Mouse (Mus musculus): ENCODE data around the gene Lrmda.
A peak's percentile ranks its signal among the peaks of the same experiment; 100 is the strongest.
"Not testable (repeated sequence)": the region's sequence is repeated elsewhere in the genome, so short reads cannot be mapped to it uniquely, and the experiment has no call there.

The Lrmda gene

DNA sequence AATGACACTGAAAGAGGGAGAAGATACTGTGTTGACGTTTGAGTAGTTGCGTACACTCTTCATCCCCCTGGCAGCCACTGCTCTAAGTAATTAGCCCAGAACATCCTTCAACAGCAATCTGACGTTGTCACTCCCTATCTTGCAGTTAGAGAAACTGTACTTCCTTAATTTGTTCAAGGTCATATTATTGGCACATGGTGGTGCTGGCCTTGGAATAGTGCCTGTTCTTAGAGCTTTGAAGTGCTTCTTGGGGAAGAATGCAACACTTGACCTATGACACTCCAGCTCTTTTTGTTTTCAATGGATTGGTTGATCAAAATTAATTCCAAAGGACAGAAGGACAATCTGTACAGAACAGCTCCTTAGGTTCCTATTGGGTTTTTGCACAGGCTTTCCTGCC lies 514.0 kb downstream of the Lrmda start:
- no peak for DNase-seq

DNA sequence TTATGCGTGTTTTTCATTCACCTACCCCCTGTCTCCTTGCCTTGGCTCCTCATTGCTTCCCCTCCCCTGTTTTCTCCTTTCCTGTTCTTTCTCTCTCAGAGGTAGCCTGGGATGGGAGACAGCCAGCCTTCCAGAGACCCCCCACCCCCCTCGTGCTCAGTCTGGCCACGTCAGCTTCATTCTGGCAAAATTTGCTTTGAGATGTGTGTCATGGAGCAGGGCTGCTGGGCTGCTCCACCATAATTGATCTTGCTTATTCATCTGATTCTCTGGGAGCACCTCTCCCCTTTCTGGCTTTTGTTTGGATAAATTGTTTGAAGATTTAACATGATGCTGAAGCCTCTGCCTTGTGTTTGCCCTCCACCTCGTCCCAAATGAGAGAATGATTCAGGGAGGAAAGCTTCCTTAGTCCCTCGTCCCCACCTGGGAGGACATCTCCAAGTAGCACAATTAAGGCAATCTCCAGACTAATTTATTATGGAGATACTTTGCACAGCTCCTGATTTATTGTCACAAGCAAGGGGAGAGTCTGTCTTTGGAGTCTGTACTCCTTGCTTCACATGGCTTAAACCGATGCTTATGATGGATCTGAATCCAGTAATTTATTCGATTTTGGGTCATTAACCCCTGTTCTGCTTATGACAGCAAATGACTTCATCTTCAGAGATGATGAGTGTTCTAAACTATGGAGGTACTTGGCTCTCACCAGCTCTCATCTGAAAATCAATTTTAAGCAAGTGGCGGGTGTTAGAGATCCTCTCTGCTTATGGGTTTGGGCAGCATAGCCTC lies 526.6 kb downstream of the Lrmda start:
- no peak for DNase-seq

DNA sequence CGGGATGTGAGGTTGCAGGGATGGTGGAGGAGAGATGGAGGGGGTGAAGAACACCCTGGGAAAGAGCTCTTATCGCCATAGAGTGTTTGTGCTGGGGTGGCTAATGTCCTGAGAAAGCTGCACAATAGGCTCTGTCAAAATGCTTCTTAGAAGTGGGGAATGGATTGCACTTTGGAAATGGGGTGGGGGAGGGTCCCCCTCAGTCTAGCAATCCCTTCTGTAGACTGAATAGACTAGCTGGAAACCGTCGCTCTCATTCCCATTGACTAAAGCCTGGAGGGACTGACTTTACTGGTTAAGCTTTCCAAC lies 527.1 kb downstream of the Lrmda start:
- no peak for DNase-seq

DNA sequence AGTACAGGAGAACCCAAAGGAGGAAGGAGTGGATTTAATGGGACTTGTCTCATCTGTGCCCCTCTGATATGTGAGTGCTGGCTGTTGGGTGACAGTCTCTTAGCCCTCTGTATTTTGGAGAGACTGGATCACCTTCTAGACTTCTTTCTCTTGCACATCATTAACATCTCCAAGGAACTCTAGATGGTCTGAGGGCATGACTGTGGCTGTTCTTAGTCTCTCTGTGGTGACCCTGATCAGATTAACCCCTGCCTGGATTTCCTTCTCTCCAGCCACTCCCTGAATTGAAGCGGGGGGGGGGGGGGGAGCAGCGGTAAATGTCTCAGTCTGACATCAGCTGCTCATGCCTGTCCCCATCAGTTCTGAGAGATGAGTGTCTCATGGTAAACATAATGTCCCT lies 528.8 kb downstream of the Lrmda start:
- DNase-seq: no peak

DNA sequence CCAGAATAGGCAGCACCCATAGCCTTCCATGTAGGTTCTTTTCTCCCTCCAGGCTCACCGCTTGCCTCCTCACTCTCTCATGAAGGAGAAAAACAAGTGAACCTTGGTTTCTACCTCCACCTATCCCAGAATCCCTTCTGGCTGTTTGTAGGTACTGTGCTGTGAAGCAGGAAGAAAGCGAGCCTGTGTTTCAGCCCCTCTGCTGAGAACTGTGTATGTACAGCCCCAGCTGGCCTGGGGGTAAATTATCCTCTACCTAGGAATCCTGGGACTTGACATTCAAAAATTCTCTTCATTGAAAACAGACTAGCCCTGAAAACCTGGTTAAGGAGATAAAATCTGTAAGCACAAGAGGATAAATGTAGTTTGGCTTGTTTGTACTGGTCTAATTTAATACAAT lies 529.7 kb downstream of the Lrmda start:
- no peak for DNase-seq

DNA sequence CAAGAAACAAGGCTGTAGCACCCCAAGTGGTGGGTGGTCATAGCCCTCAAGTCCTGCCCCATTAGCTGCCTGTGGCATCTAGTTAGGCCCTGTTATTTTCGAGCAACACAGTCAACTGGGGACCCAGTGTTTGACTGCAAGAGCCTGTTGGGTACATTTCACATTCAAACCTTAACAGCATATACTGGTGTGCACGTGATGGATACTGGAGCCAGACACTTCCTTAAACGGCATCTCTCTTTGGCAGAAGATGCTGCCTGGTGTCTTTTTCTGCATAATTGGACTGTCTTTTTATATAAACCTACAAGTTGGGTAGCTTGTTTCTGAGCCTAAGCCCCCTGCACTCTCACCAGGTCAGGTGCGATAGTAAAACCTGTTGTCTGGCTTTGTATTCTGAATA lies 532.8 kb downstream of the Lrmda start:
- no peak for DNase-seq

DNA sequence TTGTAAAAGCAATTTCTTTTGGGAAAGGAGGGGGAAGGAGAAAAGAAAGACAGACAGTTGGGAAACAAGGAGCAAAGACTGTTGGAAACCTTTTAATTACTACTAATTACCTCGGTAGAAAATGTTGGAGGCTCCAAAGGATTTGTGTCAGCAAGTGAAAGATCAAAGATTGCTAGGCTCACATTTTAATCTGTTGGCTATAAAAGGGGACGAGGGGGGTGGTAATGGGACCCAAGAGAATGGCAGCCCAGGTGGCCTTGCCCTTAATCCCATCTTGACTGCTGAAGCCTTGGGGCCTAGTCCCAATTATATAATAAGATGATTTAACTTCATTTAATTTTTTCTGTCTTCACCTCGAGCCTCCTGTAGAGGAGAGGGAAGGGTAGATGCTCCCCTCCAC lies 533.3 kb downstream of the Lrmda start:
- no peak for DNase-seq

DNA sequence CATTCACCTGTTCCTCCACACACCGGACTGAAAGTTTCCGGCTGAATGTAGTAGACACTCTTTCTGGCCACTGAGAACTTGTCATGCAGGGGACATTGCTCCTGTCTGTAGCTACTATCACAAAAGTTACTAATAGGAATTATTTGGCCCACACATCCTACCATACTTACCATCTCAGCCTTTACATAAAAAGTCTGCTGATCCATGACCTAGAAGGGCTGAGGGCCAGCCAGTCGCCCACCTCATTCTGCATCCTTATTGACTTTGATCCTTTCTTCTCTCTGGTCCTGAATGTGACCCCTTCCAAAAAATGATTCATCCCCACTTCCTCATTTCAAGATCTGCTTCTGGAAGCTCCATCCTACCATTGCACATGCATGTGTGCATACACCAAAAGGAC lies 534.2 kb downstream of the Lrmda start:
- no peak for DNase-seq

DNA sequence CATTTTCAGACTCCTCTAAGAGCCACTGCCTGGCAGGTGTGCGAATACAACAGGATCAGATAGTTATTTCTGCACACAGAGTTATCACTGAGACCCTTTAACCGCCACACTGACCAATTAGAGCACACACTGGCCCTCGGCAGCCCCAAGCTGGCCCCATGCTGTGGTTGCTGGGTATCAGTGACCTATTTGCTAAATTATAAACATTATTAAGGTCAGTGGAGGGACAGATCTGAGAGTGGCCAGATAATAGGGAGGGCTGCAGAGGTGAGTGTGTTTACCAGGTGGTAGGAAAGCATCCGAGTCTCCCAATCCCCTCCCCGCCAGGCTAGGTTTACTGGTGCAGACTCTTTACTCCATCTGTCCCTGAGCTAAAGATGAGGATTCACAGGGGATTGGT lies 553.0 kb downstream of the Lrmda start:
- no peak for DNase-seq

DNA sequence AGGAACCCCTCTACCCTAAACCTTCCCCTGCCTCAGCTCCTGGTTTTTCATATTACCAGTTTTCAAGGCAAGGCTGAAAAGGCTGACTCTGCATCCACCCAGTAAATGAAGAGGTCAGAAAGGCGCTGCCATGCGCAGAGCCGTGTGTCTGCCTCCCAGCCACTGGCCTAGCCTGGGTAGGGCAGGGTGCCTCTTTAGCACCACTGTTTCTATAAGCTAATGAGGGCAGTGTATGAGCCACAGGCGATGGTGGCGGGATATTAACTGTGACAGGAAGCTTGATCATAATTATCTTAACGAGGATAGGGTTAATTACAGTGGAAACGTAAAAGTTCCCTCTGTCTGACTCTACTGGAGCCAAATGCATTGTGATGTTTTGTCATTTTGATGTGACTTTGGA lies 554.1 kb downstream of the Lrmda start:
- no peak for DNase-seq

DNA sequence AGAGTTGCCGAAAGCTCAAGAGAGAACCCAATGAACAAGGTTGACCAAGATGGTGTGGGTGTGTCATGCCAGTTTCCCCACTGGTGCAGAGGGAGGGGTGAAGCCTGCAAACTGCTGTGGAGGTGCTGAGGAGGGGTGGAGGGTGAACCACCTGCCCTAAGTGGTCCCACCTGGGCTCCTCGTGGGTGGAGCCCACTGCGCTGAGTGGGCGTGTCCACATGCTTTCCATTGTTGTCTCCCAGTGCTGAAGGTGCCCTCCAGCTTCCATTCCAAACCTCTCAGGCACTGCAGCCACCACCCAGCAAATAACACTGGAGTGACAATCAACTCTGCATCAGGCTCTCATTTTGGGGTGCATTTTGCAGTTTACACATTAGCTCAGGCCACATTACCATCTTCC lies 554.5 kb downstream of the Lrmda start:
- DNase-seq: no peak

DNA sequence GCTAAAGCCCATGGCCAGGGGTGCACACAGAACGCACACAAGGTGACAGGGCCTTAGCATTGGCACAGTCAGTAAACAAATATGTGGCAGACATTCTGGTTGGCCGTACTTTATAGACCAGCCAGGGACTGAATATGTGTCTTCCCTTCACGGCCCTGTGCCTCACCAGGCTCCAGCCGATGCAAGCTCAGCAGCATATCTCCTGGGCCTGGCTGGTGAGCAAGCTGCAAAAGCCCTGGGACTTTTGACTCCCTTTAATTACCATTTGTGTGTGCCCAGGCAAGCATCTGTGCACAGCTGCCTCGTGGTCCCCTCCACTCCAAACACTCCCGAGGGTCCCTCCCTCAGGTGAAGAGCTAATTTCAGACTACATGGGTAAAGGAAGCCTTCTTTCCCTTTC lies 556.9 kb downstream of the Lrmda start:
- DNase-seq: no peak

DNA sequence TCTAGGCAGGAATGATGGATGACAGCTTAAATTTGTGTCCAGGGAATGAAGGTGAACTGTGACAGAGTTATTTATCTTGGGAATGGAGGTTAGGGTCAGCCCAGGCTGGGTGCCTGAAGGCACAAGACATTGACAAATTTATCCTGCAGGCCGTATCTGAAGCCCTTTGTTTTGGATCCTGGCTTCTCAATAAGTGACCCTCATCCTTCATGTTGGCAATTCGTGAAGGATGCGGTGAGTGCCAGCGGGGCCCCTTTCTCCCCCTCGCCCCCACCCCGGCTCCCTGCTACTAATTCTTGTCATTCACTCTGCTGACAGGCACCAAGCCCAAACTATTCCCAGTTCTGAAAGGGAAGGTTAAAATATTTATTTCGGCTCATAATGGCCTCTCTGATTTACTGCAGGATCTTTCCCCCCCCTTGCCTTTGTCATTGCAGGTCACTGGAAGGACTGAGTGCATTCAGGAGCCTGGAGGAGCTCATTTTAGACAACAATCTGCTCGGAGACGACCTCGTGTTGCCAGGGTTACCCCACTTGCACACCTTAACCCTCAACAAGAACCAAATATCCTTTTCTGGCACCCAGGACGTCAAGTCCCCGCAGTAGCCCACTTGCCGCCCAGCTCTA lies 558.0 kb downstream of the Lrmda start:
- DNase-seq: no peak

DNA sequence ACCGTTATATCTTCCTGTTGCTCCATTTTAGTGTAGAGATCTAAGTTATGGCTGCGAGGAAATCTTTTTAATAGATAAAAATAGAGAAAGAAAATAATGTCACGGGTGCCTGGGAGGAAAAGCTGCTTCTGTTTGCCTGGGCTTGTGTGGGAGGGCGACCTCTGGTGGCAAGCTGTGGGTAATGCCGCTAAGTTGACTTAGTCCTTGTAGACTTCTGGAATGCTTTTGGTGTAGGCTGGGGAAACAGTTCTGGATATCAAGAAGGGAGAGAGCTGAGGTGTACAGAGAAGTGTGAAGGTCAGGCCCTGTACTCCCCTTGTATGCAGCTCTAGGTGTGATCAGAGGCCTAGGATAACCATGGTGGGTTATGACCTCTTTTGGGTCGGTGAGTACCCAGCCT lies 558.7 kb downstream of the Lrmda start:
- DNase-seq: peak; percentile 30 to 61

DNA sequence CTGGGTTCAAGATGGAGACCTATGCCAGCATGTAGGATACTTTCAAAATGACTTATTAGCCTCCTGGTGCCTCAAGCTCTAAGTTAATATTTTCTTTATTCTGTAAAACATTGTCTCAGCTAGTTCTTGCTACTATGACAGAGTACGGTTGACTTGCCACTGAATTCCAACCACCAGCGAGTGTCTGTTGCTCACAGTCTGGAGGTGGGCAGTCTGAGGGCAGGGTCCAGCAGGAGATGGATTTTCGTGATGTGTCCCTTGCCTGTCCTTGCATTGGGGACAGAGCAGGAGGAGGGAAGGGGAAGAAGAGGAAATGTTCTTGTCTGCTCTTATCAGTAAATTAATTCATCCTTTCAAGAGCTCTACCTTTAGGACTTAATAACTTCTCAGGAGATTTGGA lies 559.5 kb downstream of the Lrmda start:
- no peak for DNase-seq

DNA sequence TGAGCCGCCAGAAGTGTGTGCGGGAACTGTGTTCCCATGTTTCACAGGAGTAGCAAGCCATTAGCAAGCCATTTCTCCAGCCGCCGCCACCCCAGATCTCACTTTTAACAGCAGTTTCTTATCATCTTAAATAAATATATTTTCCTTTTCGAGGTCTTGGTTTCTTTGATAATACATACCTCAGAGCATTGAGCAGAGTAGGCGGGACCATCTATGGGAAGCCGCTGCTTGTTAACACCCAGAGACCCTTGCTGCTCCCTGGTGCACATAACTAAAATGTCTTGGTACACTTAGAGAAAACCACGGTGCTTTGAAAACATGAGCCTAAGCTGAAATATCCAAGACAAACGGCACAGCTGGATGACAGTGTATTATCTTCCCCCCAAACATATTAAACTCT lies 562.6 kb downstream of the Lrmda start:
- DNase-seq: no peak

DNA sequence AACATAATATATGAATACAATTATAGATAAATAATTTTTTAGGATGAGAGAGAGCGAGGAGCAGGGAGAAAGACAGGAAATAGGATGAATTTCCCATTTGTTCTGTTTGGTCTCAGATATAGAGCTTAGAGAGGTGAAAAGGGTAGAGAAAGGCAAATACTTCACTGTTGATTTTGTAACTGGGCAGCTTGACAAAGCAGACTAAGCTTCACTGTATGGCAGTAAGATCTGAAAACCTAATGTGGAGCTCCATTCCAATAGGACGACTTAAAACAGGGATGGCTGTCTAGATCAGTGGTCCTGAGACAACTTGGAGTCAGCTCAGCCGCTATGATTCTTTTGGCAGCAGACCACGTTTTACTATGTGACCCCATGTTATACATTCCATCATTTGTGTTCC lies 566.8 kb downstream of the Lrmda start:
- no peak for DNase-seq

DNA sequence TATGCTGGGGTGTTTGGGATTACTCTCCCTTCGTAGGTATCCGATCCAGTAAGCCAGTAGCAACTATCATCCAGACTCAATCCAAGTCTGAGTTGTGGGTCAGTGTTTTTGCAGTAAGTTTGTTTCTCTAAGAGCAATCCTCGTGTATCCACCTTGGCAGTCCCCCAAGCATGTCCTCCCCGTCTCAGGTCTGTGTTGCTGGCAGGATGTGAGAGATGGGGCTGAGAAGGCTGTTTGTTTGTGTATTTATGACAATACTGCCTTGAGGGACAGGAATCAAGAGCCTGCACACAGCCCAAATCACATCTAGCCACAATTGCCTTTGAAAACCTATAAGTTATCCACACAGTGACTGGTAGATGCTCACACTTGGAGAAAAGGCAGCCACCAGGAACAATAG lies 567.3 kb downstream of the Lrmda start:
- DNase-seq: no peak

DNA sequence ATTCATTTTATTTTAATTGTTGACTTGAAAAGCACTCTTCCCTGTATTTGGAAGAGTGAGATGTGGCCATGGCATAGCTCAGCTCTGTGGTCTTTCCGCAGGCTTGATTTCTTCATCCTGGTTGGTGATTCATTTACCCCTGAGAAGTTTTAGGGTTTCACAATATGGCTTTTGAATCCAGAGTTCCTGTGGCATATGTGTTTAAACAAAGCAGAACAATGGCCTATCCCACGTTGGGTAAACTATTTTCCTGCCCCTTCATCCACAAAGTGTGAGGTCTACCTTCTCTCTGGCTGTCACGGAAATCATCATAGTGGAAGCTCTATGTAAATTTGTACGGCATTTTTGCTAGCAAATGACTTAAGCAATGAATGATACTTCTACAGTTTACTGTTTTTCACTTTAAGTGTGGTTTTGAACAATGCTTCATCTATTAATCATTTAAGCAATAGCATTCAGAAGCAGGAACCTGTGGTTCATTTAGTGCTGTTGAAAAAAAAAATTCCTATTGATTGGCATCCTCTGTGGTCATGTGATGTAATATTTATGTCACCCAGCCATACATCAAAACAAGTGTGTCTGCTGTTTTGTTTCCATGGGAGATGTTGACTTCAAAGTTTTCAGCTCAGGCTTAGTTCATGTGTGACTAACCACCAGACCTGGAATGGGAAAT lies 567.9 kb downstream of the Lrmda start:
- no peak for DNase-seq

DNA sequence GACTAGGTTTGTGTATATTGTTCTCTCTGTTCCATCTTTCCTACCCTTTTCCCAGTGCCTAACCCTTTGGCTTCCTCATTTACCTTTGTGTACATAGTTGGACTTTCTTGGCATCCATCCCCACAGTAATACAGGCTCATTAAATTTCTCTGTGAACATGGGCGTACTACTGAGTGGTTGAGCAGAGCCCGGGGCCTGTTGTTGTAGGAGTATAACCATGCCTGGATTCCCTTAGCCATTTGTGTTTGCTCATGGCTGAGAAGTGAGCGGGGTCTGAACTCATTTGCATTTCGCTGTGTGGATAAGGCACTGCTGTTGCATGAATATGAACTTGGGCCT lies 568.4 kb downstream of the Lrmda start:
- no peak for DNase-seq

DNA sequence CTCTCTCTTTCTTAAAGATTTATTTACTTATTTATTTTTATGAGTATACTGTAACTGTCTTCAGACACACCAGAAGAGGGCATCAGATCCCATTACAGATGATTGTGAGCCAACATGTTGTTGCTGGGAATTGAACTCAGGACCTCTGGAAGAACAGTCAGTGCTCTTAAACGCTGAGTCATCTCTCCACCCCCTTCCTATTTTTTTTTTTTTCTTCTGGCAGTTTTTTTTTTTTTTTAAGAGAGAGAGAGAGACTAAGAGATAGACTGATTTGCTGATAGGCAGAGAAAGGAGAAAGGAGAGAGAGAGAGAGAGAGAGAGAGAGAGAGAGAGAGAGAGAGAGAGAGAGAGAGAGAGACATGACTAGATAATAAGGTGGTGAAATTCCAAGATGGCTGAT lies 568.9 kb downstream of the Lrmda start:
- DNase-seq: not testable (repeated sequence)

DNA sequence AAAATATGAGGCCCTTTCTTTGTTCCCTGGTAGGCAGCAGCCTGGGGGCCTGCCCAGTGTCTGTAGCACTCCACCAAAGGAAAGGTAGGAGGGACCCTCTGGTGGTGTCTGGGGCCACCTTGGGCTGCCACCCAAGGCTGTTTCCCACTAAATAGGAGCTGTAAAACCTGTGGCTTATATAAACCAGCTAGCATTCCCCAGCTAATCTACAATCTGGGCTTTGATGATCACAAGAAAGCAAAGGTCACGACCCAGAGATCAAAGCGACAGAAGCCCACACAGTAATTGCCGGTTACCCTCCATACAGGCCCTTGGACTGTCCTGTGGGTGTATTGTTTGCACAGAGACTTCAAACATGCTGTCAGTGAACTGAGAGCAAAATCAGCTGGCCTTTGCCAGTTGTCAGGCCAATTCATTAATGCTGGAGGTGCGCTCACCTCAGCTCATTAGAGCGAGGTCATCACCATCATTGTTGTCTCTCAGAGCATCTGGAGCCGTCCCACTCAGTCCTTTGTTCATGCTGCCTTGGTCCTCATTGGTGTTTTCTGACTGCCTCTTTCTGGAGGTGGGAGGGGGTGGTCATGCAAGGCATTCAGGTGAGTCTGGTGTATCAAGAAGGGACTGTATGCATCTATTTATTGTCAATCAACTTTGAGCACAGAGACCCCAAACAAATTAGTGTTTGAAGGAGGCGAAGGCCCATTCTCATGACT lies 570.1 kb downstream of the Lrmda start:
- DNase-seq: no peak

DNA sequence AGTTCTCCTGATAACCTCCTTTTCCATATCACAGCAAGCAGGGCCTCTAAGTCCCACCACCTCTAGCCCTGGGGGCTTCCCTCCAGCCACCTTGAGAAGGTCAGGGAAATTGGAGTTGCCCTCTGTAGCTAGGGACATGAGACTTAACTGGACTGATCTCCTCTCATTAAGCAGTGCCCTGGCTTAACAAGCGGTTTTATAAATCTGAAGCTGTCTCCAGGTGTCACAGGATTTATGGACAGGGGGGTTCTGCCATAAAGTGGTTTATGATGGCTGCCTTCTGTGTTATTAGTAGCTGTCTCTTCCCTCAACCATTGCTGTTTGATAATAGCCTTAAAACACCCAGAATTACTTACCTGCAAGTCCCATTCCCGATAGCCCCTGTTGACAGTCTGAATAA lies 571.7 kb downstream of the Lrmda start:
- DNase-seq: no peak

DNA sequence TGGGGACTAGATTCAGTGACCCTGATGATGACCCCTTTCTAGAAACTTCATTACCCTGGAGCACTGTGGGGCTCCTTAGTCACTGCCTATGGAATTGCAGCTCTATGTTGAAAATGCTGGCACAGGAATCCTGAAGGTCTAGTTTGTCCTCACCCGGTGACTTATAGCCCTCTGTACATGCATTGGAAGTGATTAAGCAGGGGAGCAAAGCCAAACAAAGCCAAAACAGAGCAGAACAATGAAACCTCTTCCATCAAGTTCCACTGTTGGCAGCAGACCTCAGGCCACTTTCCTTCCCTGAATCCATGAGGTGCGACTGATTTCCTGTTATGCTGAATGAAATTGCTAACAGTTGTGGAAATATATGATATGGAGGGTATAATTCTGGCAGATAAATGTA lies 578.0 kb downstream of the Lrmda start:
- no peak for DNase-seq
